Mouse (Mus musculus) kidney, adult 9 months (tissue): ENCODE results near the gene Ssmem1.

ENCODE experiments used
- DNase-seq: peaks from one replicate; pipeline ENCODE4 v3.0.0; 2022

Gene Ssmem1

GRCm38 (mm10) chr6:30509265-30510239 is at the start of gene Ssmem1, which contains the start of gene Tmem209:
Ssmem1 (plus strand) TSS chr6:30509849.
Tmem209 (minus strand) TSS chr6:30509783.
- peak; percentile 99 for DNase-seq

DNA sequence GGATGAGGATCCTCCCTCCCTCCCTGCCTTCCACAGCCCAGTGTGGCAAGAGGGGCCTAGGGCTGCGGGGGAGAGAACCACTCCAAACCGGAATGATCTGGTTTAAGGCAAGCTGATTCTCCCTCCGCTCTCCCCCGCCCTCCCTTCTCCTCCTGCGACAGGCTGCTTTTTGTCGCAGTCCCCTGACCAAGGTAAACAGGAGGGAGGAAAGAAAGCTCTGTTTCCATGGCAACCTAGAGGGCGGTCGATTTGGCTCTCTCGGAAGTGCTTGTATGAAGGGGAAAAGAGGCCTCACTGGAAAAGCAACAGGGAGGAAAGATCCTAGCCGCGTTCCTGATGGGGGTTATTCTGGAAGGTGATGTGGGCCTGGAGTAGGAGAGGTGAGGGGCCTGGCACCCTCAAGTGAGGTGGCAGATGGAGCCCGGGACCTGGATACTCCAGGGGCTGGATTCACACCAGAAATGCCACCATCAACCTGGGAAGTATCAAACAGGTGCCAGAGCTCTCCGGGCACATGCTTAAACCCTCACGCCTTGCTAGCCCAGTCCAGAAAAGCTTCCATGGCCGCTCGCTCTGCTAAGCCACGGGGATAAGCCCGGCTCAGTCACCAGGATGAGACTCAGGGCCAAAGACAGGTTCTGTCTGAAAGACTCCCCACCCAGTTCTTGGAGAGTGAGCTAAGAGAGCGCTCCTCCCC is 48.8 kb upstream of the Ssmem1 start:
- peak; percentile 39 for DNase-seq

DNA sequence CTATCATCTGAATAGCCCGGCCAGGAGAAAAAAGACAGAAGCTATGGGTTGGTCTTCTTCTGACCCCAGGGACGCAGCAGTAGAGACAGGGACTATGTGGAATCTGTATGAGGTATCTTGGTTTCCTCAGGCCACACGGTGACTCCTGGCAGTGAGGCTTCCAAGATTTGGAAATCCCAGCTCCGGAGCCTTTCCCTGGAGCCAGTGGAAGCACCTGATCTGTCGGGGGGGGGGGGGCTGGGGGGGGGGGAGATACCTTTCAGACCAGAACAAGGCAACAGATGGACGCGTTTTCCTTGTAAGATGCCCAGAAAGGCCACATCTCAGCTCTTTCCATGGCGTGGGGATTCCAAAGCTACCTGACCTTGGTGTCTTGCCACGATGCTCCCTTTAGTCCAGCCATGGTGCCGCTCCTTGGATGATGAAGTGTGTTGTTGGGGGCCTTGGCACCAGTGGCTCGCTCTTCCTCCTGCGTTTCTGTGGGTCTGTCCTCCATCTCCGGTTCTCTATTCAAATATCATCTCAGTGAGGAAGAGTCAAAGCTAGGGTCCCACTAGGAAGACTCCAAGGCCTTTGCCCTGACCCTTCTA is 47.8 kb upstream of the Ssmem1 start:
- no peak for DNase-seq

GRCm38 (mm10) chr6:30462822-30463221 is 46.8 kb upstream of the Ssmem1 start:
- DNase-seq, result no peak

DNA sequence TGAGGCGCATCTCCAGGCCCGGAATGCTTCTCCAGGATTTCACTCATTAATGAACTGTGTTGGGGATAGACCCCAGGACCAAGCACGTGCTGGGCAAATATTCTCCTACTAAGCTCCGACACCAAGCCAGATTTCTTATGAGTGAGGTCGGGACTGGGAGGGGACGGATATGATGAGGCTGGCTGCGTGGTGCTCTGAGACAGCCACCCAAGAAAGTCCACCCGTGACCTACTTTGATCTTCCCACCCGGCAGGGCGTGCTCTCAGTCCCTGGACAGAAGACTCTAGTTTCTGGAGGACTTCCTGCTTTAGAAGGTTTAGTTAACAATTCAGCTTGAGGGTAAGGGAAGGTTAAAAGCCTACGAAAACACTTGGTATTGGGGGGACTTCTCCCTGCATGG is 44.1 kb upstream of the Ssmem1 start:
- DNase-seq, result no peak

GRCm38 (mm10) chr6:30468058-30468457 is 41.6 kb upstream of the Ssmem1 start:
- DNase-seq, result no peak

DNA sequence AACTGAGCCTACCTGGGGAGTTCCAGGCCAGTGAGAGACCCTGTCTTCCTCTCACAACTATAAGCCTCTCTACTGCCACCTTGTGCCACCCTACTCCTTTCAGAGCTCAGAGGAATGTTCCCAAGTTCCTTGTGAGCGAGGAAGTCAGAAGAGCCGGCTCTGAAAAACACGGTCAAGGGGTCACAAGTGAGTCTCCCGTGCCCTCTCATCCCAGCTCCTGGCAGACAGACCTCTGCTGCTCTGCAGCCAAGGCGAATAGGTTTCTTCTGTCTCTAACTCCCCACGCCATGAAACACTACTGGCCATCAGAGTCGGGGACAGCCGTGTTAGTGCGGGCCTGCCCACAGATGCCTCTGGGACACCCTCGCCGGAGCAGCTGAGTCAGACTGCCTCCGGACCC is 41.0 kb upstream of the Ssmem1 start:
- DNase-seq, result peak; percentile 59

DNA sequence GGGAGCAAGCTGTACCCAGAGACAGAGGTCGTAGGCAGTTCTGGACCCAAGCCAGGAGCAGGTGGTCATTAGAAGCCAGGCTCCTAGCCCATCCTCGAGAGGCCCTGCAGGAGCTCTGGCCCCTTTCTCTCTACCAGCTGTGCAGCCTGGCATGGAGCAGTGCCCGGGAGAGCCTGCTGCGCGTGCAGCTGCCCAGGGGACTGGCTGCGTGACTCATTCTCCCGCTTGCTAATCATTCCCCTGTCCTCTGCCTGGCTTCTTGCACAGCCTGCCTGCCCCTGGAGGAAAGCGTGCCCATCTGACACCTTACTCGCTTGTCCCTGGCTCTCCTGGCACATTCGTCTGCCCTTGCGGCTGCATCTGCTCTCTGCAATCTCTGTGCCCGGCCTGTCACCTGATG is 40.3 kb upstream of the Ssmem1 start:
- DNase-seq, result no peak

GRCm38 (mm10) chr6:30471706-30472105 is 37.9 kb upstream of the Ssmem1 start:
- DNase-seq, result no peak

- no peak for DNase-seq
Measured at GRCm38 (mm10) chr6:30476025-30476765, 33.5 kb upstream of the Ssmem1 start.

GRCm38 (mm10) chr6:30477210-30477714 is 32.4 kb upstream of the Ssmem1 start:
- no peak for DNase-seq

- no peak for DNase-seq
Measured at GRCm38 (mm10) chr6:30477784-30478183, 31.9 kb upstream of the Ssmem1 start.

DNA sequence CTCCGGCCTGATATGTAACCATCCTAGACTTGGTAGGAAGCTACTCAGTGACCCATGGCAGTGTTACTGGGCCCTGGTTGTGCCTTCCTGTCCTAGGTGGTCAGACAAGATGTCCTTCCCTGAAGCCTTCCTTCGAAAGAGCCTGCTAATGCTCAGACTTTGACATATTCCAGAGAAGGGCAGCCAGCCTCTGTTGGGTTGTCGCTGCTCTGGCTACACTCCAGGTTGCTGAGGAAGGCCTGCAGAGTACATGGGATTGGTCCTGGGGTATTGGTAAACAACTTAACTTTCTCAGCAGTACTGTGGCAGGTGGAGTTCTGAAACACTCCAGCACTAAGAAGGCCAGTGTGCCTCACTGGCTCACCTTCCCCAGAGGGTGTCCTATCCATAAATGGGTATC is 30.2 kb upstream of the Ssmem1 start:
- DNase-seq, result no peak

GRCm38 (mm10) chr6:30482908-30483307 is 26.7 kb upstream of the Ssmem1 start:
- DNase-seq, result no peak

DNA sequence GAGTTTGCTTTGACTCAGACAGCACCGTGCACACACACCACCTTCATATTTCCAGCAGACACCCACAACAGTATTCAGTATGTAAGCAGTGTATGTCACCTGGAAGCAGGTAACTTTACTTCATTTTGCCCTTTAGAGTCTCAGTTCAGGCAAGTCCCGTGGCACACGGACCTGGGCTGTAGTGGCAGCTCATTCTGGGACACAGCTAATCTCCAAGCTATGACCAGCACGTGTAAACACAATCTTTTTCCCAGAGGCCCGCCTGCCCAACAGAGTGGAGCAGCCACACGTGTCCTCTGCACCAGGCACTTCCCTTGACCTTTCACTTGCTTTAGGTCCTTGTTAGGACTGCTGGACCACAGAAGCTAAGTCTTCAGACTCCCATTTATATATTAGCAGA is 23.1 kb upstream of the Ssmem1 start:
- no peak for DNase-seq

GRCm38 (mm10) chr6:30499049-30499448 is 10.6 kb upstream of the Ssmem1 start:
- DNase-seq, result no peak

- DNase-seq, result no peak
Measured at GRCm38 (mm10) chr6:30508824-30509223, 825 bp upstream of the Ssmem1 start.

- no peak for DNase-seq
Measured at GRCm38 (mm10) chr6:30510291-30510690, 642 bp downstream of the Ssmem1 start.

DNA sequence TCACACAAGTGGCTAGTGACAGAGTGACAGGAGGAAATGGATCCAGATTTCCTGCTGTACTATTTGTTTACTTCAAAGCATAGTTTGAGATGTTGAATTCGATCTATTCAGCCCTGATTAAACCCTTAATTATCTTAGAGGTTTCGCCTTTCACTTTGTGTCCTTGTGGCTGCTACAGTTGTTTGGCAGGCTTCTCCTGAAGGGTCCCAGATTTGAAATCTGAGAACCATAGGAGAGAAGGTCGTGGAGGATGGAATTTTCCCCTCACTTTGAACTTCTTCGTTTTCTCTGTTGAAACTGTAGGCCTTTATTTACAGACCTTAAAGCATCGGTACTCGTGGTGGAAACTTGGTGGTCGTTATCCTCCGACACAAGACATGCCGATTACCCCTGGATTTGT is 4.6 kb downstream of the Ssmem1 start:
- no peak for DNase-seq

DNA sequence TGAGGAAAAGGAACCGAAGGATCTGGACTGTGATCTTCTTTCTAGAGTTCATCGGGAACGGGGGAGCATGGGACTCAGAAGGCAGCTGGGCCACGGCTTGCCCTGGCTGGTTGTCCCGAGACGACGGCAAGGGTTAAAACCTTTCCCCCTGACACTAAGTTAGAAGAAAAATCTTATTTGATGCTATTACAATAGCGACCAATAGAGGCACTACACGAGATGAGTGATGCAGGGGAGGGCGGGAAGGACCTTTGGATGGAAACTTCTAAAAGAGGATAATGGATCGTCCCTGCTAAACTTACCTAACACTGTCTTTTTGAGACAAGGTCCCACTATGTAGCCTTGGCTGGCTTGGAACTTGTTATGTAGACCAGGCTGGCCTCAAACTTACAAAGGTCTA is 10.8 kb downstream of the Ssmem1 start:
- DNase-seq, result no peak

GRCm38 (mm10) chr6:30525456-30526332 is 16.0 kb downstream of the Ssmem1 start:
- DNase-seq, result peak; percentile 78
